Mouse (Mus musculus) mouse trophoblast stem cell (cell line): Measurements from ENCODE around the gene Gm49325.

Source experiments
- in situ Hi-C, 2 experiments: fragments of 300-500 bp; cut with MseI, MboI; formaldehyde crosslinking; loops; 2 replicates in 1 of 2; 3 replicates in 1 of 2; pipeline ENCODE4 v1.15.1; 2025

The Gm49325 gene

DNA sequence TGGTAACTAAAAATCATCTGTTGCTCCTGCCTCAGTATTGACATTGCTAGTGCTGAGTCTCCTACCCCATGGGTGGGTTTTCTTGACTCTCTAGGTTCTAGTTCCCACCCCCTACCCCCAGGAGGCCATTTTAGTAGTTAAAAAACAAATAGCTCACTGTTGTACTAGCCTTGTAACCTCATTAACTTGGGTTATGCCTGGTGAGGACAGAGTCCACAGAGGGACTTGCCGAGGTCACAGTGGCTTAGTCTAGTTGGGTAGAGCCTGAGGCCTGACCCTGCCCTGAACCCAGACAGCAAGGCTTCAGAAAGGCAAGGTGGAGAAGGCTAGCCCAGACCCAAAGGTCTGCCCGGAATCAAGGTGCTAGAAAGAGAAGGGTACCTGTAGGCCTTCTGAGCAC is 18.0 kb upstream of the Gm49325 start:
- in situ Hi-C loops, result no loop called here

DNA sequence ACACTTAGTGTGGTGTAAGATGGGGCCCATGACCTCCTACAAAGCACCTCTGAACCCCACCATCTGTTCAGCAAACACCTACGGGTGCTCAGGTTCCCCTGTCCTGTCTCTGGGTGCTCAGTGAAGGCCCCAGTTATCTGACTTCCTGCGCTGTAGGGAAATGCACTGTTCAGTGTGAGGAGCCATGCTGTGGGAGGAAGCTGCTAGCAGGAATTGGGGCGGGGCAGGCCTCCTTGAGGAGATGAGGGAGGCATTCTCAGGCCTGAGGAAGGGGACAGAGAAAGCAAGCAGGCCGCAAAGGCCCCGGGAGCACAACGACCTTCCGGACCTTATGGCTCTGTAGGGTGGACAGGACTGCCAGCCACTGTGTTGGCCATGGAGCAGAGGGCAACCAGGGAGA is 16.9 kb upstream of the Gm49325 start:
- in situ Hi-C loops, result no loop called here

DNA sequence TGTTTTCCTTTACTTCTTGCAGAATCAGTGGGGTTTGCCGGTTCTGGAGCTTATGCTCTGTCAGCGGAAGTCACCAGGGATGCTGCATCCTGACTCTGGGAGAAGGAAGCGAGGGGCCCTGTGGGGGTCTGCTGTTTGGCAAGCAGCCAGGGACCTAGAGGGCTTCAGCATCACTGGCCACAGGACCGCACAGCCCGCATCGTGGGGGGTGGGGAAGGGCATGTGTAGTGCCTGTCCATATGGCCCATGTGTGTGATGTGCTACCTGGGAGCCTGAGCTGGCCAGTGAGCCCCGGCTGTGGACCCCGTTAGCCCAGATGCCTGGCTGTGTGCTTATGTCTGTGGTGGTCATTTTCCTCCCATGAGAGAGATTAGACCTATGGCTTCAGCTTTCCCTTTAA is 16.2 kb upstream of the Gm49325 start:
- in situ Hi-C loops, result no loop called here

DNA sequence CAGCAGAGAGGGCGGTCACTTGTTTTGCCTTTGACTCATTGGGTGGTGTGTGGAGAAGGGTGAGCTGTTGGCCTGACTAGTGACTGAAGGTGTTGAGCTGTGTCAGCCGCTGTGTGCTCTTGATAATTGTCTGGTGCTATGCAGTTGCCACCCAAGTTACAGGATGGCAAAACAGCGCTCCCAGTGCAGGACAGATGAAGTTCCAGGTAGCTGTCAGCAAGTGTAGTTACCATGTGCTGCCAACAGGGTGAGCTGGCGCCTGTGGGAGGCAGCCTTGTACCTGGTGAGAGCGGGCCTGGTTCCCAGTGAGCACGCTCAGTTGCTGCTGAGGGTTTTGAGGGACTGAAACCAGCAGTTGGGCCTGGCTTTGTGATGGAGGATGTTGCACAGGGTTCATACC is 15.2 kb upstream of the Gm49325 start:
- in situ Hi-C loops, result no loop called here

DNA sequence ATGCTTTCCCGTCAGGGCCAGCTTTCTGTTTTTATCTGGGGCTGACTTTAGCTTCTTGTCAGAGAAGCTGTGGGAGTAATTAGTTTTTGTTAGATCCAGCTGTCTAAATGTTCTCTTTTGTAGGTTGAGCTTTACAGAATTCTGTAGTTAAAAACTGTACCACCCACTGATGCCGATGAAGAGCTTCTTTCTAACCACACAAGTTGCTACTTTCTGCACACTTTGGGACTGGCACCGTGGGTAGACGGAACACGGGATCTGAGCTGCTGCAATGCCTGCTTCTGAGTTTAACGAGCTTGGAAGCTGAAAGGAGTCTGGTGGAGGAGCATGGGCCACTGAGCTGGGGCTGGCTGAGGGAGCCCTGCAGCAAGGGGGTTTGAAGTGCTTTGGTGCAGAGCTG is 14.5 kb upstream of the Gm49325 start:
- in situ Hi-C loops, result no loop called here

DNA sequence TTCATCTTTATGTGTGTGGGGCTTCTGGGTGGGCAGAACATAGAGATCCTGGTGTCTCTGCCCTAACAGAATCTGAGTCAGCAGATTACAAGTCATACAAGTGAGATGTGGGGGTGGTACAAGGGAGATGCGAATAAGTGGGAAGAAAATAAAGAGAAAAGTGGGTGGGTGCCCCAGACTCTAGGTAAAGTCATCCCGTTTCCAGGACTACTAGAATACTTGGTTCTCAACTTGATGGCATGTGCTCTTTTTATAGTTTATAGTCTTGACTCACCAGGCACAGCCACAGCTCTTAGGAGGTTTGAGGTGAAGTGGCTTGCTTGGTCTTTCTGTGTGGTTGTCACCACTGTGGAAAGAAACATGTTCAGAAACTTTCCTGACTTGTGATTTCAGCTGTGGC is 9.9 kb upstream of the Gm49325 start:
- in situ Hi-C loops, result no loop called here

DNA sequence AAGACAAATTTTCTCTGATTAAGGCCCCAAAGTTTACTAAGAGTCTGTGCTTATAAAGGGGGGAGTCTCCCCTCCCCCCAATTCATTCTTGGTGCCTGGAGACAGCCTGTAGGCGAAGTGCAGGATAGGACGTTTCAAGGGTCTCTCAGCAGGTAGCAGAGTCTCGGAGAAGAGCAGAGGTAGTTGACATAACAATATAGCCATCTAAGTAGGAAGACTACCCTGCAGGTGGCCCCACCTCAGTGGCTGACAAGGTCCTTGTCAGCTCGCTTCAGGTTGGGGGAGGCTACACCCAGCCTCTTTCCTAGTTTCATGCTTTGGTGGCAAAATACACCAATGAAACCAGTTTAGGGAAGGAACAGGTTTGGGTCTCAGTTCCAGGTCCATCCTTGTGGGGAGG is 3.0 kb upstream of the Gm49325 start:
- in situ Hi-C loops, result no loop called here

DNA sequence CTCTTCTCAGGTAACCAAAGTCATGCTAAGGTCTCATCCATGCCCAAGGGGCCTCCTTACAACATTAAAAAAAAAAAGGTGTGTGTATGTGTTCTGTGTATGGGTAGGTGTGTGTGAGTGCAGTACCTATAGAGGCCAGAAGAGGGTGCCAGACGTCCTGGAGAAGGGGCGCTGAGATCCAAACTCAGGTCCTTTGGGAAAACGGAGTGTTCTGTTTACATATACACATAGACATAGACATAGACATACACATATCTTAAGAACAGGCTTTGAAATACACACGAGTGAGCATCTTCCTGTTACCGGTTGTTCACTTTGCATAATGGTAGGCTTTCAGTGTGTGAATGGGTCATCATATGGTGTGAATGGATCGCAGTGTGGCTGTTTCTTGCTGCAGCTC is 1.9 kb upstream of the Gm49325 start:
- in situ Hi-C loops, result no loop called here

DNA sequence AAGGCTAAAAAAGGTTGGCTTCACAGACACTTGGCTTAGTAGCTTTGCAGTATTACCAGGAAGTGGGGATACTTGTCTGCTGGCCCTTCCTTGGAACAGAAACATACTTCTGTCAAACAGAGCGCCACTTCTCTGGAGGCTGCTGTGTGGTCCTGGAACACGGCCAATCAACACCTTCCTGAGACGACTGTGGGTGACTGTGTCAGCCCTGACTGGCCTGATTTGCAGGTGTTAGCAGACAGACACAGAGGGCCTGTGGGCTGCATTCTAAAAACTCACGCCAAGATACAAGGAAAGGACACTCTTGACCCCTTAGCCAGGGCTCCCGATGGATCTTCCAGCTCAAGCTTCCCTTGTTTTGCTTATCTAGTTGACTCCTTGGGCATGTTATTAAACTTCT is 1.0 kb upstream of the Gm49325 start:
- in situ Hi-C loops, result no loop called here

DNA sequence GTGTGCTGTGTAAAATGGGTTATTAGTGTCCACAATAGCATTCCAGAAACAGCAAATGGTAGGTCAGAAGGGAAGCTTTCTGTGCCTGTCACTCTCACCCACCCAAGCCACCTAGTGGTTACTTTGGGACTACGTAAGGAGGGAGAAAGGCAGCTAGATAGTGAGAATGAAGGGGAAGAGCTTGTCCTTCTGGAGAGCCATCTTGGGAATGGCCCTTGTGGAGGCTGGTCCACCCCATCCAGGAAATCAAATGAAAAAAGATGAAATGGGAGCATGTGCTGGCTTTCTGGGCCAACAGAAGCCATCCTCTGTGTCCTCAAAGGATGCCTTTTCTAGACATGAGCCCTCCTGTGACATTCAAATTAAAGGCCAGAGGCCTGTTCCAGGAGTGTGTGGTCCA is 629 bp upstream of the Gm49325 start:
- in situ Hi-C loops, result no loop called here

DNA sequence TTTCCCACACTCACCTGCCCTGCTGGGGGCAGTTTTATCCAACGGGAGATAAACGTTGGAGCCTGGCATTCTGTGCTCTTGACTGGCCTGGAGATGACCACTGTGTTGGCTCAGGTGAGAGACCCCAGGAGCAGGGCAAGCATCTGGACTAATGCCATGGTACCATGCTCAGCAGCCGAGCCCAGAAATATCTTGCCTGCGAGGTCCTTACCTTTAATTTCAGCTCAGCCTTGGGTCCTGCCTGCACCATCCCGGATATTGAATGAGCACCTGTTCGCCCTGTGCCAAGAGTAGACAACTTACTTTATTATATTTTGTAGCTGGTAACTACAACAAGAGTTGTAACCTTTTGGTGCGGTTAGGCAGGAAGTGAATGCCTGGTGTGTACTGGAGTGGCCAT is 858 bp downstream of the Gm49325 start:
- in situ Hi-C loops, result no loop called here

DNA sequence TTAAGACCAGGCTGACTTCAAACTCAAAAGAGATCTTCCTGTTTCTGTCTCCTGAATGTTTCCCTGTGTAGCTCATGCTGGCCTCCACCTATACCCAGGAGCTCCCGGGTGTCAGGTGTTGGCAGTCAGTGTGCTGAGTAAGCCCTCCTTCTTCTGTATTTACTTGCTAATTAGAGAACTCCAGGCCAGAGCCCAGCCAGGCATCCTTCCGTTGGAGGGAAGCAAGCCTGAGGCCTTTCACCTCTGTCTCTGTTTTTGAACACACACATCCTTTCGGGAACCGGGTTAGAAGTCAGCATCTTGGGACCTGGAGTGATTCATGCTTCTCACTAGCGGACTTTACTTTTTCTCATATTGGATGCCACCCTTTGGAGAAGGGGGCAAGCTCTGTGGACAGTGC is 1.4 kb downstream of the Gm49325 start:
- in situ Hi-C loops, result no loop called here

DNA sequence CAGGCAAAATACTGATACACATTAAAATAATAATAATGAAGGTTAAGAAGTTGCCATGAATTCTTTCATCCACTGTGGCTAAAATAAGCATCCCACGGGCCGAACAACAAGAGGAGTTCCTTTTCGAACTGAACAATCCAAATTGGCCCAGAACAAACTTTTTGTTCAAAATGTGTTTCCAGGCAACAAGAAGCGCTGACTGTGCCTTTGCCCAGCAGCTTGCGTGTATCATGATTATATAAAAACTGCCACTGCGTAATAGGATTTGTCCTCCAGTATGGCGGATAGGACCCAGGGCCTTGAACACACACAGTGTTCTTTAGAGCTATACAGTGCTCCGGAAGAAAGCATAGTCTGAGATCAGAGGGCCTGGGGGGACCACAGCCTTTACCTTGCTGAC is 2.6 kb downstream of the Gm49325 start:
- in situ Hi-C loops, result no loop called here

DNA sequence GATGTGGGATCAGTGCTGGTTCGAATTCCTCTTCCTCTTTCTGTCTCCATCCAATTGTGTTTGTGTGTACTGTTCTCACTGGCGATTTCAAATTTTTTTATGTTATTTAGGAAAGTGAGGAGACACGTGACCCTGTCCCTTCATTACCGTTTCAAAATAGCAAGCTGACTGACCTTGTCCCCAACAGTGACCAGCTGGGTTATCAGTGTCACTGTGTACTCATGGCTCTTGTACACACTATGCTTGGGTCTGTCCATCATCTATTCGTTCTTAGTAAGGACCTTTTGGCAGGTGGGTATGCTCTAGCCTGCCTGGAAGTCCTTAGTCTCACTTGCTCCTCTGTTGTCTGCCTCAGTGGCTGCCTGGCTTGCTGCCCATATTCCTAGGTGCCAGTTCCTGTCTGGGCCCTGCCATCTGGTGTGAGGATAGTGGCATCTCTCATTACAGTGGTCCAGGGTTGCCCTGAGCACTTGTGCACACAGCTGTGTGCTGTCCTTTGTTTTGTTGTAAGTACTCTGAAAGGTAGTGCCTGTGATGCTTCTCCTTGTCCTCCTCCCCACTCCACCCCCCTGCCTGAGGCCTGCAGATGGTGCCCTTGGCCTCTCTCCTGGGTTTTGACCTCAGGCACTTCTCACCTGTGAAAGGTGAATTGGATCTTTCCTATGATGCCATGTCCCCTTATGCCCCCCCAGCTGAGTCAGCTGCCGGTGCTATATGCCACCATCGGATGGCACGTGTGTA is 4.4 kb downstream of the Gm49325 start:
- in situ Hi-C loops, result no loop called here

DNA sequence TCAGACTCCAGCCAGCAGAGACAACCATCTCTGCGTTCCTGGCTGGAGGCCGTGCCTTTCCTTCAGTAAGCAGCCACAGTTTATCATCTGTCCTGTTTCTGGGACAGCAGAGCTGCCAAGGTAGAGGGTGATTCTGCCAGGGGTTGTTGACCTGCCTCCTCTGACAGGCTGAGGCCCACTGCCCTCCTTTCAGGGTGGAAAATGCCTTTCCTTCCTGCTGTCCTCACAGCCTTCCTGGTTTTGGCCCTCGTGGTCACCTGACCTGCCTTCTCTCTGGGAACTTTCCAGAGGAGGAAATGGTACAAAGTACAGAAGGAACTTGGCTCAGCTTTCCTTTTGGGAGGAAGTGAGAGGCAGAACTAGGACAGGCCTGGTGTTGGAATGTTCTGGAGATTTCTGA is 7.4 kb downstream of the Gm49325 start:
- in situ Hi-C loops, result no loop called here

DNA sequence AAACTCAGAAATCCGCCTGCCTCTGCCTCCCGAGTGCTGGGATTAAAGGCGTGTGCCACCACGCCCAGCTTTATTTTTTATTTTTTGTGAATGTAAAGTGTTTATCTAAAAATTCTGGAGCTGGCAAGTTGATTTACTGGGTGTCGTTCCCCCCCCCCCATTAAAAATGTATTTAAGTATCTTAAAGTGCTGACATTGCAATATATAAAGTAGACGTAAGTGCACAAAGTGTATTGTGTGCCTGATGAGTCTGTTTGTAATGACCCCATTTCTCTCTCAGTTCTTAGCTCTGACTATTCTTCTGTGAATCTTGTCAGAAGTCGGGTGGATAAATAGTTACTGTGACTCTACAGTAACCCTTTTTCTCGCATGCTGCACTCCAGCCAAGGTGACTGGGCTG is 9.7 kb downstream of the Gm49325 start:
- in situ Hi-C loops, result no loop called here

DNA sequence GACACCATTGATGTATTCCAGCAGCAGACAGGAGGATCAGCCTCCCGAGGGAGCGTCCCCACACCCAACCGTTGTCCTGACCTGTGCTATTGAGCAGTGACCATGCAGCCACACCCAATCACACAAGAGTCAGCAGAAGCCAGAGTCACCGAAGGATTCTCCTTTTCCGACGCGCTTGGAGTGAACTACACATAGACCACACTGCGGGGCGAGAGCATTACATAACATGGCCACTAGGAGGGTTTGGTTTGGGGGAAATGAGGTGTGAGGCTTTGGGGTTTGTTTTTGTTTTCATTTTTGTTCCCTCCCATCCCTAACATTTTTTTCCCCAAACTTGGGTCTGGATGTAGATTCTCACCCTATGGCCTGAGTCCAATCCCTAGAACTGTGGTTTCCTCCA is 10.2 kb downstream of the Gm49325 start:
- in situ Hi-C loops, result no loop called here

DNA sequence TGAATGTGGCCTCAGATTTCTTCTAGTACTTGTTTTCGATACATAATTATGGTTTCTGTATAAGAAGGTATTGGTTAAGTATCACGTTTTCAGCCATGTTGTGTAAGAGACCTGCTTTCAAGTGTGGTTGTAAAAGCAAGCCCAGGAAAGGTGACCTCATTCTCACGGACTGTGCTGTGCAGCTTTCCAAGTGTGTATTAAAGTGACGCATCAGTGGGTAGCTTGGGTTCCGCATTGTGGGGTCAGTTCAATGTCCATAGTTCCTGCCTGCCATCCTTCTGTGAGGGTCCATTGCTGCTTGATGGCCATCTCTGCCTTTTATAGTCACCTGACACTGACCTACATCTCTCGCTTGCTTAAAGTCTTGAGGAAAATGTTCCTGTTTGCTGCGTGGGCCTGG is 10.9 kb downstream of the Gm49325 start:
- in situ Hi-C loops, result no loop called here

DNA sequence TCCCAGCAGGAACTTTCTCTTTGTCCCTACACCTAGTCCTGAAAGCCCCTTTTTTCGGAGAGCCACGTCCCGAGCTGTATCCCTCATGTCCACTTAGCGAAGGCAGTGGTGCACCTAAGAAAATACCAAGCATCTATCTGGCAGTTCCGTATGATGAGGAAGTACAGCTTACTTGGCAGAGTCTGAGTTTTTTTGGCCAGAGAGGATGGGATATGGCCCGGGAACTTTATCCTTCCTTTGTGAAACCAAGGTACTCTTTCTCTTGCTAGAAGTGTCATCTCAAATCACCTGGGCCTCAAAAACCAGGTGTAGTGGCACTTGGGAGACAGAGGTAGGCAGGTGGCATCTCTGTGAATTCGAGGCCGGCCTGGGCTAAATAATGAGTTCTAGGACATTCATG is 15.5 kb downstream of the Gm49325 start:
- in situ Hi-C loops, result no loop called here

DNA sequence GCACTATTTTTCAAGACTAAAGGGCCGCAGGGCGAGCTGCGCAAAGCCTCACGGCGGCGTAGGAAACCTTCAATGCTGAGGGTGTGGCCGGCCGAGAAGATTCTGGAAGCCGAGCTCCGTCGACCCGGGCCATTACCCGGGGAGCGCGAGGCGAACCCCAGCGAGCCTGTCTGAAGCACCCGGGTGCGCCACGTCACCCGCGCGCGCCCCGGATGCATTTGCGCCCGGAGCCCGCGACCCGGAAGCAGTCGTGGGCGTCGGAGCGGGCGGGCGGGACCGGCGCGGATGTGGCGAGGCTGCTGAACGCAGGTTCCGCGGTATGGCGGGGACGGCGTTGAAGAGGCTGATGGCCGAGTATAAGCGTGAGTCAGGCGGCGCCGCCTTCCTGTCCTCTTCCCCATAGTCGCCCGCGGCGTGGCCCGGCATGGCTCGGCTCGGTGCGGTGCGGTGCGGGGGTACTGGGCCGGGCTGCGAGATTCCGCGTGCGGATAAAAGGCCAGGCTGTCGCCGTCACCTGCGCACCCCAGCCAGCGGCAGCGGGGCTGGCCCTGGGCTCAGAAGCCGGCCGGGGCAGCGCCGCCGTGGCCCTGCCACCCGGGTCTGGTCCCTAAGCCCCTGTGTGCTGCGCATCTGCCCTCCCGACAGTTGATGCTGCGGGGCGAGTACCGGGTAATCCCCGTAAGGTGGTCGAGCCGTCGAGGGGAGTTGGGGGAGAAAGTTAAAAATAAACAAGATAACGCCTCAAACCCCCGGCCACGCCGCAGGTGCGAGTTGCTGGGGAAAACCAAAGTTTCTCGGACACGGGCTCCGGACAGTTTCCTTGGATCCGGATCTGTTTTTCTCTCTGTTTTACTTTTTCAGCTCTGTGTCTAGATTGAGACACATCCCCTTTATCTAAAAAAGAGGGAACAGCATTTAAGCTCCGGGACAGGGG is 16.3 kb downstream of the Gm49325 start, which contains the start of gene Ube2g2:
Gene Ube2g2 (plus strand): TSS at position 221 of the 934 bp plus-strand sequence.
- in situ Hi-C loops, result no loop called here

DNA sequence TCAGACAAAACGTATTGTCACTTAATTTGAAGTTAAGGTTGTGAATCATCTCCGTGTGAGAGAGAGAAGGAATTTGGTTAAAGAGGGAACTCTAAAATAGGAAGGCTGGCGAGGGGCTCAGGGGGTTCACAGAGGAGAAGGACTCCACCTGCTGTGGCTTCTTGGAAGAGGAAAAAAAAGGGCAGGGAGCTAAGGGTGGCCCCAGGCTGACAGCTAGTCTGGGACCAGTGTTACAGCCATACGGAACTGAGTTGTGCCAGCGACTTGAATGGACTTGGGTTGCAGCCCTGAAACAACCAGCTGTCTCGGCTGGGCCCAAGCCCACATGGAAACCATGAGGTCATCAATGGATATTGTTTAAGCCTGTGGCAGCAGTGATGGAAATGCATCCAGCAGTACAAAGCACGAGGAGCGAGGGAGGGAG is 17.1 kb downstream of the Gm49325 start:
- in situ Hi-C loops, result no loop called here

DNA sequence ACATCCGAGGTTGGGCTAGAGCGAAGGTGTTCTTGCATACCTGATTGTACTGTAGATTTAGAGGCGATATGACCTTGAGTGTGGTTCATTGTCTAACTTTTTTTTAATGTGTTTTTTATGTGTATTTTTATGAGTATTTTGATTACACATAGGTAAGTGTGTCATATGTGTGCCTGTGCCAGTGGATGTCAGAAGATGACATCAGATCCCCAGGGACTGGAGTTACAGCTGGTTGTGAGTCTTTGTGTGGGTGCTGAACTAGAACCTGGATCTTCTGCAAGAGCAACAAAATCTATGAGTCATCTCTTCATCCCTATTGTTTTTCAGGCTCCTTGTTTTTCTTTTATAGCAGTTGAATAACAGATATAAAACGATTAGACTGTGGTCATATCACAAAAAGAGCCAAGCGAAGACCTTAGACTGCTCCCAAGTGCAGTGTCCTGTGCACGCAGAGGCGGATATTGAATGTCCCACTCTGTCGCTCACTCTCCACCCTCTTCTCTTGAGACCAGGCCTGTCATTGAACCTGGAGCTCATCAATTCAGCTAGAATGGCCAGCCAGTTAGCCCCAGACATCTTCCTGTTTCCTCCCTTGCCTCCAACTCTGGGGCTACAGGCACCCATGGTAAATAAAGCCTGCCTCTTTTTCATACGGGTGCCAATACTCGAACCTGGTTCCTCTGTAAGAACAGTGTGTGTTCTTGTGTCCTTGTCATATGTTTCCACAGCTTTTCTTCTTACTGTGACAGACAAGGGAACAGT is 17.8 kb downstream of the Gm49325 start:
- in situ Hi-C loops, result no loop called here
